Mouse (Mus musculus) embryonic fibroblast, embryonic 13.5 days (primary cell): ENCODE measurements around the gene Gdf10.

Experiments
- CTCF ChIP-seq: IDR thresholded peaks from 2 replicates; pipeline ENCODE4 v1.5.1; 2011; ENCODE audit warnings: mild to moderate bottlenecking, control low read depth, low read length, moderate library complexity, borderline replicate concordance; ENCODE audit not compliant: insufficient read depth
- POLR2A ChIP-seq: IDR thresholded peaks from 2 replicates; pipeline ENCODE4 v1.6.1; 2011; ENCODE audit warnings: low read depth, mild to moderate bottlenecking, control low read depth, low read length, moderate library complexity

DNA sequence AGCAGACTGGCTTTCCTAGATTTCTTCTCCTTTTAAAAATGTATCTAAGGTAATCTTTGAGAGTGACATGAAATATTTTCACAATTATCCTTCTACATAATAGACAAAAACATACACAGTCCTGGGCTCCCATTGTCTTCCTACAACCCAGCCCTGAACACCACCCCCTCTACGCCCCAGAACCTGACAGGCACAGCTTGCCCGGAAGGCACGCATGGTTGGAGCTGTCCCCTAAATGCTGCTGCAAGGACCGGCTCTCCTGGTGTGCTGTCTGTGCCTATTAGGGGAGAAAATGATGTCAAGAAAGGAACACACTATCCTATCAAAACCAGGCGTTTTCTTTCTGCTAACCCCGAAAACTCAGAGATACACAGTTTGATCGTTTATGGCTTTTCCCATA, 54.4 kb downstream of the Gdf10 start:
- TF ChIP-seq CTCF (no peak), POLR2A (no peak)
